Mouse (Mus musculus) common myeloid progenitor, adult 5-6 weeks (primary cell): ENCODE measurements around the gene Ulk4. TPM values are rescaled to one million over a fixed set of nuclear protein-coding genes. Genes with fewer than 3 reads are reported as not detected.

Experiments used
- ATAC-seq: replicated peaks from 2 replicates; pipeline ENCODE4 v1.8.0; 2016; ENCODE audit warnings: low read depth, mild to moderate bottlenecking, moderate TSS enrichment, inconsistent platforms; ENCODE audit not compliant: poor library complexity, severe bottlenecking
- total RNA-seq: library from RNA; stranded (forward); fragments of 200-1000, 187-1606 nt; gene quantifications from 2 replicates; pipeline ENCODE4 v1.2.3, GENCODE M21; 2017

Gene Ulk4
- total RNA-seq, 1 experiment from 2014 or later = 4.0 TPM

GRCm38 (mm10) chr9:120961969-120962700 is 314.9 kb downstream of the Ulk4 start:
- peak; percentile 53 for ATAC-seq

- ATAC-seq = no peak
Measured at GRCm38 (mm10) chr9:120961466-120961865, 315.5 kb downstream of the Ulk4 start.

GRCm38 (mm10) chr9:120960611-120961010 is 316.4 kb downstream of the Ulk4 start:
- ATAC-seq = peak; percentile 46

- no peak for ATAC-seq
Measured at GRCm38 (mm10) chr9:120959225-120959624, 317.8 kb downstream of the Ulk4 start.

GRCm38 (mm10) chr9:120958560-120958959 is 318.4 kb downstream of the Ulk4 start:
- ATAC-seq = no peak

GRCm38 (mm10) chr9:120958051-120958450 is 318.9 kb downstream of the Ulk4 start:
- ATAC-seq = no peak

GRCm38 (mm10) chr9:120951947-120952346 is 325.1 kb downstream of the Ulk4 start:
- no peak for ATAC-seq

- ATAC-seq = no peak
Measured at GRCm38 (mm10) chr9:120950761-120951160, 326.2 kb downstream of the Ulk4 start.

GRCm38 (mm10) chr9:120948832-120949231 is 328.2 kb downstream of the Ulk4 start:
- no peak for ATAC-seq

GRCm38 (mm10) chr9:120946131-120946530 is 330.9 kb downstream of the Ulk4 start:
- no peak for ATAC-seq

GRCm38 (mm10) chr9:120944211-120944610 is 332.8 kb downstream of the Ulk4 start:
- ATAC-seq = peak; percentile 16; the same call in 1 of the 2 replicates

- no peak for ATAC-seq
Measured at GRCm38 (mm10) chr9:120943757-120944156, 333.2 kb downstream of the Ulk4 start.

GRCm38 (mm10) chr9:120940858-120941257 is 336.1 kb downstream of the Ulk4 start:
- peak; percentile 29; the same call in 1 of the 2 replicates for ATAC-seq

GRCm38 (mm10) chr9:120936351-120936750 is 340.6 kb downstream of the Ulk4 start:
- ATAC-seq = peak; percentile 44

- ATAC-seq = no peak
Measured at GRCm38 (mm10) chr9:120935634-120935922, 341.4 kb downstream of the Ulk4 start.

GRCm38 (mm10) chr9:120934821-120935633 is 342.0 kb downstream of the Ulk4 start:
- no peak for ATAC-seq

GRCm38 (mm10) chr9:120933886-120934758 is 342.9 kb downstream of the Ulk4 start:
- ATAC-seq = 0 out of 2 replicates have a peak, but pooled peaks have one; percentile 3

GRCm38 (mm10) chr9:120933587-120933885 is 343.5 kb downstream of the Ulk4 start:
- ATAC-seq = no peak

- ATAC-seq = peak; percentile 86
Measured at GRCm38 (mm10) chr9:120932797-120933586, 344.0 kb downstream of the Ulk4 start.

- no peak for ATAC-seq
Measured at GRCm38 (mm10) chr9:120932371-120932770, 344.6 kb downstream of the Ulk4 start.
